ENCODE assay signal across 8 mouse cellular contexts in genomic region chr2:174077004-174077695, GRCm38 (mm10). TPM values are rescaled to one million over a fixed set of nuclear protein-coding genes. Genes with fewer than 3 reads are reported as not detected.
DNase-seq lines count a peak whose midpoint lies in the region; ATAC-seq and TF ChIP-seq lines count a peak whose summit lies in the region.

No protein-coding gene starts in this region.

- under 1% methylated on average over 19 of the region's 19 CpGs for WGBS in forebrain, embryonic 14.5 days
- under 1% methylated on average over 19 of the region's 19 CpGs for whole genome bisulfite sequencing in kidney, postnatal 0 days

- H3K36me3 ChIP-seq in forebrain, embryonic 14.5 days (ENCODE audit: control insufficient read depth, insufficient read depth, low read length), result no peaks in the 10 kb centered on the region
- H3K36me3 ChIP-seq in kidney, postnatal 0 days (ENCODE audit: insufficient read depth, low read length), result no peaks in the 10 kb centered on the region
- H3K36me3 ChIP-seq in megakaryocyte, embryonic 14.5 days (replicated peaks; ENCODE audit: low read length), result peaks cover 4% of the 10 kb centered on the region

- H3K9me3 ChIP-seq in forebrain, embryonic 14.5 days (replicated peaks; ENCODE audit: control insufficient read depth, low read length), result no peaks in the 10 kb centered on the region
- H3K9me3 ChIP-seq in kidney, postnatal 0 days (replicated peaks; ENCODE audit: low read length), result no peaks in the 10 kb centered on the region
- H3K9me3 ChIP-seq in megakaryocyte, embryonic 14.5 days, result no peaks in the 10 kb centered on the region

- peak overlapping the region; percentile 68 for H3K9ac ChIP-seq in forebrain, embryonic 14.5 days (ENCODE audit: low read length)
- H3K9ac ChIP-seq in kidney, postnatal 0 days (ENCODE audit: low read depth, low read length), result peak overlapping the region; percentile 82

- no peak for DNase-seq in layer of hippocampus, adult 2 months (ENCODE audit: low spot score in 2 of 2)
- DNase-seq in layer of hippocampus, adult 18-20 months (ENCODE audit: low spot score in 2 of 2), result no peak
- peak; percentile 47 for DNase-seq in c-Kit-positive CD71-positive TER-119-negative erythroid progenitor cells, embryonic 14.5 days (ENCODE audit: low read depth)
- DNase-seq in forebrain, embryonic 14.5 days (ENCODE audit: low spot score), result peak; percentile 28
- DNase-seq in kidney, postnatal 0 days (ENCODE audit: low spot score), result peak; percentile 21
- peak; percentile 17 to 23 for DNase-seq in spleen, postnatal 14 days (ENCODE audit: low spot score in 2 of 2)
- DNase-seq in left cerebral cortex, adult 18-20 months (ENCODE audit: low spot score in 2 of 2), result no peak

- no peak for TF ChIP-seq CTCF in layer of hippocampus, adult 2 months (conservative IDR thresholded peaks at IDR 0.05)
- TF ChIP-seq CTCF in kidney, postnatal 0 days (IDR thresholded peaks at IDR 0.05; ENCODE audit: low read depth), result no peak

- H3K4me3 ChIP-seq in layer of hippocampus, adult 2 months, result peak overlapping the region; percentile 78
- peak overlapping the region; percentile 53 for H3K4me3 ChIP-seq in forebrain, embryonic 14.5 days (ENCODE audit: low read depth, low read length)
- H3K4me3 ChIP-seq in kidney, postnatal 0 days (replicated peaks; ENCODE audit: low read depth, low read length), result peak overlapping the region; percentile 78
- peak overlapping the region; percentile 99 for H3K4me3 ChIP-seq in megakaryocyte, embryonic 14.5 days (replicated peaks)

- H3K27ac ChIP-seq in layer of hippocampus, adult 2 months, result peak overlapping the region; percentile 94
- H3K27ac ChIP-seq in forebrain, embryonic 14.5 days (ENCODE audit: low read depth, low read length), result peak overlapping the region; percentile 80
- peak overlapping the region; percentile 95 for H3K27ac ChIP-seq in kidney, postnatal 0 days

- ATAC-seq in forebrain, embryonic 14.5 days, result 0 out of 2 replicates have a peak, but pooled peaks have one; percentile 1
- ATAC-seq in kidney, postnatal 0 days (replicated peaks; ENCODE audit: low FRiP score, low read depth), result no peak

- peaks cover 16% of the 10 kb centered on the region for H3K4me1 ChIP-seq in forebrain, embryonic 14.5 days (ENCODE audit: control insufficient read depth, insufficient read depth, low read length)
- H3K4me1 ChIP-seq in kidney, postnatal 0 days (replicated peaks; ENCODE audit: insufficient read depth, low read length), result peaks cover 20% of the 10 kb centered on the region
- H3K4me1 ChIP-seq in megakaryocyte, embryonic 14.5 days, result peaks cover 36% of the 10 kb centered on the region

- H3K4me2 ChIP-seq in forebrain, embryonic 14.5 days (ENCODE audit: low read length), result peak overlapping the region; percentile 88
- peak overlapping the region; percentile 98 for H3K4me2 ChIP-seq in kidney, postnatal 0 days (ENCODE audit: low read length)

- no peaks in the 10 kb centered on the region for H3K27me3 ChIP-seq in forebrain, embryonic 14.5 days (replicated peaks; ENCODE audit: control insufficient read depth, insufficient read depth, low read length)
- H3K27me3 ChIP-seq in kidney, postnatal 0 days (ENCODE audit: insufficient read depth, low read length), result no peaks in the 10 kb centered on the region
- H3K27me3 ChIP-seq in megakaryocyte, embryonic 14.5 days (replicated peaks), result peaks cover 8% of the 10 kb centered on the region

RNA-seq across cellular contexts. Expression of gene Stx16, which starts 1.0 kb away (rescaled TPM):
- 10 to 100 TPM; 72.6 to 75.1 TPM for total RNA-seq in layer of hippocampus, adult 2 months (2021)
- total RNA-seq in layer of hippocampus, adult 18-20 months (2021), result 10 to 100 TPM; 68.8 to 71.3 TPM
- 9.1 and 9.2 TPM in 2 replicates for polyA plus RNA-seq in forebrain, embryonic 14.5 days (2014; fragmentation: Nextera tagmentation; extraction: Ambion mirVana)
- 6.2 and 8.7 TPM in 2 replicates for polyA plus RNA-seq in kidney, postnatal 0 days (2015; fragmentation: Nextera tagmentation; extraction: Ambion mirVana)
- 13.6 and 41.1 TPM in 2 replicates for polyA plus RNA-seq in megakaryocyte, embryonic 14.5 days (2012; ENCODE audit: insufficient read depth, low replicate concordance)
- 10 to 100 TPM; 58.2 to 62.5 TPM for total RNA-seq in left cerebral cortex, adult 18-20 months (2021)

RNA-seq across cellular contexts. Expression of gene Npepl1, which starts 33.0 kb away (rescaled TPM):
- total RNA-seq in layer of hippocampus, adult 2 months (2021), result 10 to 100 TPM; 12.3 to 14.2 TPM
- 10 to 100 TPM; 10.8 to 12.7 TPM for total RNA-seq in layer of hippocampus, adult 18-20 months (2021)
- 20.3 and 20.6 TPM in 2 replicates for polyA plus RNA-seq in forebrain, embryonic 14.5 days (2014; fragmentation: Nextera tagmentation; extraction: Ambion mirVana)
- polyA plus RNA-seq in kidney, postnatal 0 days (2015; fragmentation: Nextera tagmentation; extraction: Ambion mirVana), result 50.2 and 51.5 TPM in 2 replicates
- polyA plus RNA-seq in megakaryocyte, embryonic 14.5 days (2012; ENCODE audit: insufficient read depth, low replicate concordance), result 121 and 165 TPM in 2 replicates
- 10 to 100 TPM; 11.8 to 13.9 TPM for total RNA-seq in left cerebral cortex, adult 18-20 months (2021)

Comparison
In these comparisons a context has a peak if more than half of its experiments do, and no peak if none do; other contexts are left out.
1. DNase-seq: peak in c-Kit-positive CD71-positive TER-119-negative erythroid progenitor cells, embryonic 14.5 days (single experiment), forebrain, embryonic 14.5 days (single experiment), kidney, postnatal 0 days (single experiment) and spleen, postnatal 14 days (2 of 2); none in layer of hippocampus, adult 2 months (0 of 2), layer of hippocampus, adult 18-20 months (0 of 2) and left cerebral cortex, adult 18-20 months (0 of 2).
2. Peak in every context shown above with its lines, with median percentiles within 50 percentile points of each other: H3K27ac ChIP-seq and H3K4me3 ChIP-seq.